Mouse (Mus musculus): ENCODE data around the gene Mrps24. TPM values are rescaled to one million over a fixed set of nuclear protein-coding genes. Genes with fewer than 3 reads are reported as not detected.

Mrps24 gene
- total RNA-seq, 2 experiments from 2014 or later = 95.4 to 101 TPM

DNA sequence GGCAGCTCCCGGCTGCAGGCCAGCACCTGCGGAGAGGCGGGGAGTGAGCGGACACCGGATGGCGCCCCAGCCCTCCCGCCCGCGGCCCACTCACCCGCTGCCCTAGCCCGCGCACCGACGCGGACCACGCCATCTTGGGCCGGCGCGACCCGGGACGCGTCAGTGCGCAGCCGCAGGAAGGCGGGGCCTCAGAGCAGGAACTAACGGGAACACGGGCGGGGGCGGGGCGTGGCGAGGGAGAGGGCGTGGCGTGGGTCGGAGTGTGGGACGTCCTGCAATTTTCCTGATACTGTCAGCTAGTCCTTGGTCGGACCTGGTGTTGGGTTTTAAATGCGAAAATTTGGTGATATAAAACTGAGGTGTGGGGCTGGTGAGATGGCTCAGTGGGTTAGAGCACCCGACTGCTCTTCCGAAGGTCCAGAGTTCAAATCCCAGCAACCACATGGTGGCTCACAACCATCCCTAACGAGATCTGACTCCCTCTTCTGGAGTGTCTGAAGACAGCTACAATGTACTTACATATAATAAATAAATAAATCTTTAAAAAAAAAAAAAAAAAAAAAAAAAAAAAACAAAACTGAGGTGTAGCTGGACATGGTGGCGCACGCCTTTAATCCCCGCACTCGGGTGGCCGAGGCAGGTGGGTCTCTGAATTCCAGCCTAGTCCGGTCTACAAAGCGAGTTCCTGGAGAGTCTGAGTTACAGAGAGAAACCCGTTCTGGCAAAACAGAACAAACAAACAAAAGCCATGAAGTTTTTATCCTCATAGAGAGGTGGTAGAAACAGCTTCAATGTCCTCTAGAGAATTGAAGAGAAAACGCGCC, 7.7 kb downstream of the Mrps24 start:
- intact Hi-C loops (cut with DNase I) = loop anchor here (5.0 kb wide), 1 partner anchor 220 kb away; no protein-coding TSS in a partner anchor
- DNase-seq (ENCODE audit: extremely low spot score in 1 of 2, low spot score in 2 of 2) = peak; percentile 79 to 95

DNA sequence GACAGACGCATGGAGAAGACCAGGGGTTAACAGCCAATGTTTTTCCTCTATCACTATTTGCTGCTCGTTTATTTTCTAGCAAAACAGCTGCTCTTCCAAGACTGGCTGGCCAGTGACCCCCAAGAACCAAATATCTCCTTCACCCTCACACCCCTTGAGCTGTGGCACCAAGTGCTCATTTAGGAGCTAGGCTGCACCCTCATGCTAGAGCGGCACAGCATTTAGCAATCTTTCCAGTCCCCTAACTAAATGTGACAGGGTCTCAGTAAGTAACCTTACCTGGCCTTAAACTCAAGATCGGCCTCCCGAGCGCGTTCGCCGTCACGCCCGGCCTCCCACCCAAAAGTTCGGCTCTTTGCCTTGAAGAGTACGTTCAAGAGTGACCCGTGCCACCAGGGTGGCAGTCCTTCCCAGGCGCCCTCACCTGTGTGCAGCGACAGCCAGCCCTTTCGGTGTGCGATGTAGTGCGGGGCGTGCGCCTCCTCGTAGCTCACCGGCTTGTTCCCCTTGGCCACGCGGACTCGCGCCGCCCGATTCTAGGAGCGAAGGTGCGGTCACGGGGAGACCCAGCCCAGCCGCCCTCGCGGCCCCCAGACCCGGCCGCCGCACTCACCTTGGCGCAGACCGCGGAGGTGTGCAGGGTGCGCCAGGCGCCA, 8.5 kb downstream of the Mrps24 start:
- peak in 1 of 2 experiments; percentile 54 for DNase-seq (ENCODE audit: extremely low spot score in 1 of 2, low spot score in 2 of 2)

DNA sequence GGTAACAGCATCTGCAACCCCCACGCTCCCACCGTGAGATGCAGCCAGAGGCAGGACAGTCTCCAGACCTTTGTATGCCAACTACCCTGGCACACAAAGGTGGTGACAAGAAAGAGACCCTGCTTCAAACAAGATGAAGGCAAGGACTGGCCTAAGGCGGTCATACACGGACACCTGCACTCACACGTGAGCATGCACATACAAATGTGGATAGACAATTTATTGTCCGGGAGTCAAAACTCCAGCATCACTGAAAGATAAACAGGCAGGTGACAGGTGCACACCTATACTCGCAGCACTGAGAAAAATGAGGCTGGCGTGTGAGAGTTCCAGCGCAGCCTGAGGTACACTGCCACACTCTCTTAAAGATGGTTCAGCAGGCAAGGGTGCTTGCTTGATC, 9.5 kb downstream of the Mrps24 start:
- intact Hi-C loops (cut with DNase I) = loop anchor here (5.0 kb wide), 1 partner anchor 219 kb away; no protein-coding TSS in a partner anchor

More for the DNA sequence above, 8.5 kb downstream of the Mrps24 start:
- intact Hi-C loops (cut with DNase I) = loop anchor here (5.0 kb wide), 1 partner anchor 220 kb away; no protein-coding TSS in a partner anchor

DNA sequence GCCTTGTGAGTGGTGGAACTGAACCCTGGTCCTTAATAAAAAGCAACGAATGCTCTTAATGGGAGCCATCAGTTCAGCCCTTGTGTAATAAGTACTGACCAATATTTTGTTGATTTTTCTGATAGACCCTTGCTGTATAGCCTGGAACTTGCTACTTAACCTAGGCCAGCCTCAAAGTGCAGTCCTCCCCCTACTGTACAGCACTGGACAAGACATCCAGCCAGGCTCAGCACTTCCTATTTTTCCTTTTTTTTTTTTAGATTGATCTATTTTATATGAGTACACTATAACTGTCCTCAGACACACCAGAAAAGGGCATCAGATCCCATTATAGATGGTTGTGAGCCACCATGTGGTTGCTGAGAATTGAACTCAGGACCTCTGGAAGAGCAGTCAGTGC, 12.1 kb downstream of the Mrps24 start:
- intact Hi-C loops (cut with DNase I) = no loop called here
- no peak for DNase-seq (ENCODE audit: extremely low spot score in 1 of 2, low spot score in 2 of 2)

More for the DNA sequence above, 9.5 kb downstream of the Mrps24 start:
- DNase-seq (ENCODE audit: extremely low spot score in 1 of 2, low spot score in 2 of 2) = no peak

DNA sequence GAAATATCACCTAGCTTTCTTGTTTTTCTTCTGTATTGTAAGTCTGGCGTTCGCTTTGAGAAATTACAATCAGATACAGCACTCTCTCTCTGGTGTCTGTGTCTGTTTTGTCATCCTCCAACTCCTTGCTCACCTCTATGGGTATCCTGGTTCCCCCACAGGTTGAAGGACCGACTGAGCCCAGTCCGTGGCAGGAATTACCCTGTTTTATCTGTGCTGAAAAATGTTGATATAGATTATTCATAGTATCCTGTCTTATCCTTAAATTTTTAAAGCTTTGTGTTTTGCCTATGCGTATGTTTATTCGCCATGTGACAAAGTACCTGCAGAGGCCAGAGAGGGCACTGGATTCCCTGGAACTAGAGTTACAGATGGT, 12.5 kb downstream of the Mrps24 start:
- intact Hi-C loops (cut with DNase I) = no loop called here
- no peak for DNase-seq (ENCODE audit: extremely low spot score in 1 of 2, low spot score in 2 of 2)

DNA sequence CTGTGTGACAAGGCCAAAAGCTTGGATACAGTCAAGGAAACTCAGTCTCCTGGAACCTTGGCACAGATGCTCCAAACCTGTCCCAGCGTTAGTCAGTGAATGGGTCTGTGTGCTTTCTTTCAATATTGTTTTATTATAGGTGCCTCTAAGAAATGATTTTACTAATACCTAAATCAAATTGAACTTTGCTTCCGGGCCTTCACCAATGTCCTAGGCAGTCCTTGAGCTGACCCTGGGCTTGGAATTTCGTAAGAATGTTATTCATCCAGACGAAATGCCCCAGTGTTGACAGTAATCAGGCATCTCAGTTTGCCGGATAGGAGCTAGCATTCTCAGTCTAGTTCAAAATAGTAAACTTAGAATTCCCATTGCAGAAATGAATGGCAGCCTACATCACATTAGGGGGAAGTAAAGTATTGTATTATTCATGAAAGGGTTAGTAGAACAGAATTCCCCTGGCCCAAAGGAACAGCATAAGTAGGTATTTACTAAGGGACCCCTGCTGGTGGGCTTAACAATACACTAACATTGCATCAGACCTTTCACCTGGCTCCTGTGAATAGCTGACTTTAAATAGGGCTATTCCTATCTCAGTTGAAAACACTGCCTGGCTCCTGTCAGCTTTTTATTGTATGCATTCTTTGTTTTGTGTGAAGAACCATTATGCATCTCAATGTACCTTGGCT, 13.1 kb downstream of the Mrps24 start:
- intact Hi-C loops (cut with DNase I) = no loop called here
- DNase-seq (ENCODE audit: extremely low spot score in 1 of 2, low spot score in 2 of 2) = no peak

DNA sequence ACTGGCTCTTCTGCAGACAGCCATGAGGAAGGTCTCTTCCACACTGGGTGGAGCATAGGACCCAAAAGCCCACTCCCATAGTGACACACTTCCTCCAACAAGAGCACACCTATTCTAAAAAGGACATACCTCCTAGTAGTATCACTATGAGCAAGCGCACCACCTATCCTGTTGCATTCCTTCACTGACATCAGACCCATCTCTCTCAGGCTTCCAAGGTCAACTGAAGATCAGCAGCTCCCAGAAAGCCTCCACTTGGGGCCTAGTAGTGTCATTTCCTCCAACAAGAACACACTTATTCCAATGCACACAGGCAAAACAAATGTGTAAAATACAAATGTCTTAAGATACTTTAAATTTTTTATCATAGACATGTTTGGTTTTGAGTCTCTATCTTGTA, 13.7 kb downstream of the Mrps24 start:
- intact Hi-C loops (cut with DNase I) = no loop called here
- DNase-seq (ENCODE audit: extremely low spot score in 1 of 2, low spot score in 2 of 2) = no peak

DNA sequence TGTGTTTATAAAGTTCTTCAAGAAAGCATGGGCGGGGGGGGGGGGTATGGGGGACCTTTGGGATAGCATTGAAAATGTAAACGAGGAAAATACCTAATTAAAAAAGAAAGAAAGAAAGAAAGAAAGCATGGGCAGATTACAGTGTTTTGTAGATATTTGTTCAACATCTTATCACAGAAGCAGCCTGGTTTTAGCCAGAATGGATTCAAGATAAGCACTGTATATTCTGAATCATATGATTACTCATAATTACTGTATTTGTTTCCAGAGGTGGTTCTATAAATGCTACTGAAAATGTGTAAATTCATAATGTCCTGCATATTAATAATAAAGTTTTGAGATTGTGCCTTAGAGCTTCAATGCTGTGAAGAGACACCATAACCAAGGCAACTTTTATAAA, 14.2 kb downstream of the Mrps24 start:
- intact Hi-C loops (cut with DNase I) = no loop called here
- no peak for DNase-seq (ENCODE audit: extremely low spot score in 1 of 2, low spot score in 2 of 2)

DNA sequence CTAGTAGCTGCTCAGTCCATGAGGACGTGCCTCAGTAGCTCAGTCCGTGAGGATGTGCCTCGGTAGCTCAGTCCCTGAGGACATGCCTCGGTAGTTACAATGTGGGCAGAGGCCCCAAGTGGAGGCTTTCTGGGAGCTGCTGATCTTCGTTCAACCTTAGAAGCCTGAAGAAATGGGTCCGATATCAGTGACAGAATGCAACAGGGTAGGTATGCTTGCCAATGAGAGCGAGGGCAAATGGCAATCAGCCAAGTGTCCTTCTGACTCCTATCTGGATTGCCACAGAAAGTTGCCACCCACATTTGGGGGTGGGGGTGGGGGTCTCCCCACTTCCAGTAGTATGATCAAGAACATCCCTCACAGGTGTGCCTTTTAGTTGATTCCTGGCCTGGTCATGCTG, 14.7 kb downstream of the Mrps24 start:
- intact Hi-C loops (cut with DNase I) = no loop called here
- DNase-seq (ENCODE audit: extremely low spot score in 1 of 2, low spot score in 2 of 2) = no peak

DNA sequence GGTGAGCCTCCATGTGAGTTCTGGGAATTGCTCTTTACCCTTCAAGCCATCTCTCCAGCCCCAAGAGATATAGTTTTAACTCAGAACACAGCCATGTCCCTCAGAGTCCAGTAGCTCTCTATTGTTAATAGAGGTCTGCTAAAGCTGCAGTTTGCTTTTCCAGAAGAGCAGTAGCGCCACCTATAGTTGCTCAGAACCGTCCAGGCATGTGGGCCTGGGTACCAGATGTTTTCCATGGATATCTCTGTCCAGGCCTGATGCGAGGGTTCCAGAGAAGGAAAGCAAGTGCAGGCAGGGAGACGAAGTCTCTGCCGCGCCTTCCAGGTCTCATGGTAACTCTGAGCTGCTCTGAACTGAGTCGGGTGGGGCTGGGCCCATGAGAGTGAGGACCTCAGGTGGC, 23.7 kb downstream of the Mrps24 start:
- intact Hi-C loops (cut with DNase I) = loop anchor here (5.0 kb wide), 1 partner anchor 204 kb away; no protein-coding TSS in a partner anchor
- DNase-seq (ENCODE audit: extremely low spot score in 1 of 2, low spot score in 2 of 2) = peak in 1 of 2 experiments; percentile 64

DNA sequence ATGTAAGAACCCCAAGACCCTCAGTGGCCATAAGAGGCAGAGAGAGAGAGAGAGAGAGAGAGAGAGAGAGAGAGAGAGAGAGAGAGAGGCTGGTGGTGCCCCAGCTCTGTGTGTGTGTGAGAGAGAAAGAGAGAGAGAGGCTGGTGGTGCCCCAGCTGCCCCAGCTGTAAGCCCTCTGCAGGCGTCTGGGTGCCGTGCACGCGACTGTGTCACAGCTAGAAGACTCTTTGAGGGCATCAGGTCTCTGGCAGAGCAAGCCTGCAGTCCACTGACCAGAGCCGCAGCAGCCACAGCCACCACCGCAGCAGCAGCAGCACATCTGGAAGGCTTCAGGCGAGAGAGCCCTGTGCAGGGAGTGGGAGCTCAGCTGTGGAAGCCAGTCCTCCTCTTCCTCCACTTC, 31.2 kb downstream of the Mrps24 start:
- intact Hi-C loops (cut with DNase I) = no loop called here

DNA sequence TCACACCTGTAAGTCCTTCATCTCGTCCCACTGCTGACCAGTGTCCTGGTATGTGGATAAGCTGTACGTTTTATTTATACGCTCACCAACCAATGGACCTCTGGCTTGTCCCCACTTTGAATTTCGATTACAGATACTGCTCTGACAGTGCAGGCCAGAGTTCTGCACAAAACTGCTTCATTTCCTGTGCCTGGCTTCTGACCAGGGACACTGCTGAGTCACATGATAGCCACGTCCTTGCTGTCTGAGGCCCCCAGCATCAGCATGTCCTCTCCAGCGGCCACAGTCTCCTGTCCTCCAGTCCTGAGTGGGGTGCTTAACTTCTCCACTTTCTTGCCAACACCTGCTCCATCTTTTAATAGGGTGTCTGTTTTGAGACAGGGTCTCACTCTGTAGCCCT, 32.9 kb downstream of the Mrps24 start:
- intact Hi-C loops (cut with DNase I) = no loop called here
- DNase-seq (ENCODE audit: extremely low spot score in 1 of 2, low spot score in 2 of 2) = no peak

More for the DNA sequence above, 31.2 kb downstream of the Mrps24 start:
- DNase-seq (ENCODE audit: extremely low spot score in 1 of 2, low spot score in 2 of 2) = no peak

Other genes starting within 250 kb of the Mrps24 start
- gene Xbp1, start 195.0 kb downstream of the Mrps24 start, total RNA-seq (2021) = 10 to 100 TPM; 68.5 to 76.6 TPM
- 10 to 100 TPM in 1 of 2 experiments, 1 to 10 TPM in 1; 9.1 to 10.3 TPM for gene Ccdc117, start 173.5 kb downstream of the Mrps24 start, total RNA-seq (2021)
- not detected for gene Ankrd36, start 146.0 kb downstream of the Mrps24 start, total RNA-seq (2021)
- gene Urgcp, start 46.7 kb upstream of the Mrps24 start, total RNA-seq (2021) = 10 to 100 TPM; 49.2 to 55.0 TPM
- gene Dbnl, start 72.8 kb upstream of the Mrps24 start, total RNA-seq (2021) = 10 to 100 TPM; 86.9 to 89.1 TPM
- gene Pgam2, start 88.1 kb upstream of the Mrps24 start, total RNA-seq (2021) = 1 to 10 TPM; 6.3 to 7.7 TPM
- gene Polm, start 122.3 kb upstream of the Mrps24 start, total RNA-seq (2021) = 1 to 10 TPM; 8.5 to 8.7 TPM
- gene Aebp1, start 146.3 kb upstream of the Mrps24 start, total RNA-seq (2021) = 10 to 100 TPM; 14.8 to 16.0 TPM
- 10 to 100 TPM; 21.1 to 22.0 TPM for gene Pold2, start 162.6 kb upstream of the Mrps24 start, total RNA-seq (2021)
- not detected for gene Myl7, start 183.1 kb upstream of the Mrps24 start, total RNA-seq (2021)
- gene Gck, start 234.4 kb upstream of the Mrps24 start, total RNA-seq (2021) = 1 to 10 TPM; 1.1 to 1.4 TPM
- 100 to 1,000 TPM; 130 to 133 TPM for gene Ykt6, start 240.0 kb upstream of the Mrps24 start, total RNA-seq (2021)